Mouse (Mus musculus) lung, embryonic 15.5 days (tissue): ENCODE measurements around the gene Nlgn3. TPM values are rescaled to one million over a fixed set of nuclear protein-coding genes. Genes with fewer than 3 reads are reported as not detected.
"Not testable (repeated sequence)": the region's sequence is repeated elsewhere in the genome, so short reads cannot be mapped to it uniquely, and the experiment has no call there.

Source experiments
- ATAC-seq: fragments of 200-750 bp; cut with Nextera tagmentation; 2 replicates; pipeline ENCODE4 v1.8.0; 2017; ENCODE audit warnings: moderate number of reproducible peaks, borderline replicate concordance; ENCODE audit not compliant: low FRiP score, low TSS enrichment; ENCODE audit errors: extremely low read depth
- H3K27ac ChIP-seq: fragments of 300-500 bp; sonication (generic); 2 replicates; pipeline ENCODE4 v1.5.1; 2015; ENCODE audit warnings: moderate library complexity, mild to moderate bottlenecking, inconsistent platforms
- H3K27me3 ChIP-seq: fragments of 300-500 bp; sonication (generic); 2 replicates; pipeline ENCODE4 v1.6.1; 2015; ENCODE audit warnings: inconsistent platforms
- H3K36me3 ChIP-seq: fragments of 300-500 bp; sonication (generic); 2 replicates; pipeline ENCODE4 v1.6.1; 2015; ENCODE audit warnings: inconsistent platforms
- H3K4me1 ChIP-seq: fragments of 300-500 bp; sonication (generic); 2 replicates; pipeline ENCODE4 v1.6.1; 2015; ENCODE audit warnings: inconsistent platforms
- H3K4me2 ChIP-seq: fragments of 300-500 bp; sonication (generic); 2 replicates; pipeline ENCODE4 v1.6.1; 2015; ENCODE audit warnings: inconsistent platforms, mild to moderate bottlenecking, moderate library complexity
- H3K4me3 ChIP-seq: fragments of 300-500 bp; sonication (generic); 2 replicates; pipeline ENCODE4 v1.5.1; 2015; ENCODE audit warnings: mild to moderate bottlenecking, inconsistent platforms
- H3K9ac ChIP-seq: fragments of 300-500 bp; sonication (generic); 2 replicates; pipeline ENCODE4 v1.6.1; 2015; ENCODE audit warnings: inconsistent platforms
- H3K9me3 ChIP-seq: fragments of 300-500 bp; sonication (generic); 2 replicates; pipeline ENCODE4 v1.6.1; 2016; ENCODE audit warnings: inconsistent platforms
- WGBS: fragments of 180-500 bp; shearing (Covaris S2); methylation state at CpG from one replicate; pipeline ENCODE4 v1.1.7; 2015; 5-methylcytosine and 5-hydroxymethylcytosine counted together
- polyA plus RNA-seq: library from polyadenylated mRNA; unstranded; fragments of >200 nt; fragmentation: Nextera tagmentation; extraction: Ambion mirVana; gene quantifications from 2 replicates; pipeline ENCODE4 v1.2.1, GENCODE M21; 2015

The Nlgn3 gene
- polyA plus RNA-seq, 1 experiment from 2014 or later: 5.1 TPM

GRCm38 (mm10) chrX:101345456-101345855 is 46.5 kb downstream of the Nlgn3 start:
- Histone ChIP-seq H3K9ac (no peak overlapping the region), H3K36me3 (no peaks in the 10 kb centered on the region), H3K4me3 (no peak overlapping the region), H3K27ac (no peak overlapping the region), H3K4me1 (no peaks in the 10 kb centered on the region), H3K4me2 (no peak overlapping the region), H3K9me3 (no peaks in the 10 kb centered on the region), H3K27me3 (no peaks in the 10 kb centered on the region)
- WGBS: 78% methylated on average over 2 of the region's 2 CpGs
- ATAC-seq: no peak

GRCm38 (mm10) chrX:101346475-101346874 is 47.5 kb downstream of the Nlgn3 start:
- WGBS: 44% methylated on average over 4 of the region's 4 CpGs
- Histone ChIP-seq H3K27me3 (no peaks in the 10 kb centered on the region), H3K4me3 (no peak overlapping the region), H3K9me3 (no peaks in the 10 kb centered on the region), H3K4me2 (no peak overlapping the region), H3K36me3 (no peaks in the 10 kb centered on the region), H3K4me1 (no peaks in the 10 kb centered on the region), H3K27ac (no peak overlapping the region), H3K9ac (no peak overlapping the region)
- ATAC-seq: no peak

- H3K4me1 ChIP-seq: no peaks in the 10 kb centered on the region
- H3K9me3 ChIP-seq: no peaks in the 10 kb centered on the region
- H3K27me3 ChIP-seq: no peaks in the 10 kb centered on the region
- H3K27ac ChIP-seq: no peak overlapping the region
- 33% methylated on average over 4 of the region's 4 CpGs for WGBS
- no peak overlapping the region for H3K4me2 ChIP-seq
- no peak for ATAC-seq
- no peak overlapping the region for H3K4me3 ChIP-seq
- no peaks in the 10 kb centered on the region for H3K36me3 ChIP-seq
- H3K9ac ChIP-seq: no peak overlapping the region
Observed at GRCm38 (mm10) chrX:101351188-101351587, 52.2 kb downstream of the Nlgn3 start.

- H3K4me2 ChIP-seq, H3K4me3 ChIP-seq, H3K9me3 ChIP-seq, H3K4me1 ChIP-seq, H3K27me3 ChIP-seq, ATAC-seq, H3K36me3 ChIP-seq, H3K27ac ChIP-seq, H3K9ac ChIP-seq: not testable (repeated sequence)
- 59% methylated on average over 4 of the region's 4 CpGs for WGBS
Observed at GRCm38 (mm10) chrX:101358902-101359301, 59.9 kb downstream of the Nlgn3 start.

- no peak overlapping the region for H3K4me3 ChIP-seq
- no peak overlapping the region for H3K9ac ChIP-seq
- H3K4me1 ChIP-seq: no peaks in the 10 kb centered on the region
- 33% methylated on average over 7 of the region's 7 CpGs for WGBS
- H3K27ac ChIP-seq: no peak overlapping the region
- no peaks in the 10 kb centered on the region for H3K27me3 ChIP-seq
- no peak for ATAC-seq
- H3K36me3 ChIP-seq: no peaks in the 10 kb centered on the region
- H3K9me3 ChIP-seq: no peaks in the 10 kb centered on the region
- H3K4me2 ChIP-seq: no peak overlapping the region
Observed at GRCm38 (mm10) chrX:101369001-101369400, 70.0 kb downstream of the Nlgn3 start.

GRCm38 (mm10) chrX:101370573-101370972 is 71.6 kb downstream of the Nlgn3 start:
- H3K4me1 ChIP-seq: no peaks in the 10 kb centered on the region
- no peak overlapping the region for H3K4me3 ChIP-seq
- no peak for ATAC-seq
- no peak overlapping the region for H3K27ac ChIP-seq
- H3K36me3 ChIP-seq: no peaks in the 10 kb centered on the region
- WGBS: 75% methylated on average over 3 of the region's 3 CpGs
- H3K27me3 ChIP-seq: no peaks in the 10 kb centered on the region
- H3K9me3 ChIP-seq: no peaks in the 10 kb centered on the region
- no peak overlapping the region for H3K9ac ChIP-seq
- no peak overlapping the region for H3K4me2 ChIP-seq

GRCm38 (mm10) chrX:101372946-101373345 is 74.0 kb downstream of the Nlgn3 start:
- H3K4me2 ChIP-seq: no peak overlapping the region
- H3K27ac ChIP-seq: no peak overlapping the region
- H3K27me3 ChIP-seq: no peaks in the 10 kb centered on the region

More at GRCm38 (mm10) chrX:101372946-101373345, 74.0 kb downstream of the Nlgn3 start:
- no peaks in the 10 kb centered on the region for H3K36me3 ChIP-seq
- H3K4me3 ChIP-seq: no peak overlapping the region
- H3K9me3 ChIP-seq: no peaks in the 10 kb centered on the region
- no peak overlapping the region for H3K9ac ChIP-seq
- WGBS: 60% methylated on average over 5 of the region's 5 CpGs
- H3K4me1 ChIP-seq: no peaks in the 10 kb centered on the region
- no peak for ATAC-seq

Other genes with a start within 250 kb of the Nlgn3 start
- 0.20 and 0.25 TPM in 2 replicates for gene Tex11, start 239.5 kb upstream of the Nlgn3 start, polyA plus RNA-seq
- gene Slc7a3, start 213.1 kb upstream of the Nlgn3 start, polyA plus RNA-seq: 0.52 and 0.64 TPM in 2 replicates
- 49.2 and 50.6 TPM in 2 replicates for gene Snx12, start 76.6 kb upstream of the Nlgn3 start, polyA plus RNA-seq
- 1.9 and 2.0 TPM in 2 replicates for gene Foxo4, start 44.6 kb upstream of the Nlgn3 start, polyA plus RNA-seq
- gene Gm614, start 35.2 kb upstream of the Nlgn3 start, polyA plus RNA-seq: not detected in 2 replicates
- gene Il2rg, start 30.9 kb upstream of the Nlgn3 start, polyA plus RNA-seq: 19.4 and 27.6 TPM in 2 replicates
- not detected in 2 replicates for gene Gm20489, start 30.1 kb upstream of the Nlgn3 start, polyA plus RNA-seq
- 29.5 and 32.3 TPM in 2 replicates for gene Med12, start 25.1 kb upstream of the Nlgn3 start, polyA plus RNA-seq
- gene Gjb1, start 77.2 kb downstream of the Nlgn3 start, polyA plus RNA-seq: 0.49 and 1.3 TPM in 2 replicates
- gene Zmym3, start 121.7 kb downstream of the Nlgn3 start, polyA plus RNA-seq: 29.8 and 32.2 TPM in 2 replicates
- 433 and 440 TPM in 2 replicates for gene Nono, start 130.2 kb downstream of the Nlgn3 start, polyA plus RNA-seq
- gene Itgb1bp2, start 149.9 kb downstream of the Nlgn3 start, polyA plus RNA-seq: 3.8 and 5.2 TPM in 2 replicates
- gene Taf1, start 233.6 kb downstream of the Nlgn3 start, polyA plus RNA-seq: 12.4 and 14.7 TPM in 2 replicates